Mouse (Mus musculus): ENCODE results near the gene Qk.
A peak's percentile ranks its signal among the peaks of the same experiment; 100 is the strongest.

Gene Qk

DNA sequence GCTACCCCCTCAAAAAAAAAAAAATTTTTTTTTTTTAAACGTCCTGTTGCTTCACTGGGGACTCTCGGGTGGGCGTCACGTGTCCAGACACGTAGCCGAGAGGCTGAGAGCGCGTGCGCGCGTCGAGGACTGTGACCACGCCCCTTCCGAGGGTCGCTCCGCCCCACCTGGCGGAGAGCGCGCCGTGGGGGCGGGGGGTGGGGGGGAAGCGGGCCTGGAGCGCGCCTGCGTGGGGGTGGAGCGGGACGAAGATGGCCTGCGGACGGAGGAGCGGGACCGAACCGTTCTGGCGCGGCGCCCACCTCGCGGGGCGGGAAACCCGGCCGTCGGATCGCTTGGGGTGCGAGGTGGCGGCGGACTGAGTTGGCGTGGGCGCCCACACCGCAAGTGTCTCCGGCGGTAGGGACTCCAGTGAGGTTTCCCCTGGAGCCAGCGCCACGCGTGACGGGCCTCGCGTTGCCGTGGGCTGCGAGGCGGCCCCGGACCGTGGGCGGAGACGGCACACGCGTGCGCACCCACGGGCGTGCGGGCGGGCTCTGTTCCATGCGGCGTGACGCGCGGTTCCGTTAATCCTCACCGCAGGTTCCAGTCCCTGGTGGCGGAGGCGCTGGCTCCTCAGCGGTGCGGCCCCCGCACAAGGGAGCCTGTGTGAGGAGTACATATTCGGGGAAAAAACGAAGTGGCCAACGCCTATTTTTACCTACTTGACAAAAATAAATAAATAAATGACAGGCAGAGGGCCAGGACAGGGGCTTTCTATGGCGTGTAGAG, at the start of gene Qk:
Qk (minus strand) TSS at position 170 of the 771 bp plus-strand sequence.
- peak; percentile 94 for DNase-seq (ENCODE audit: low read depth, low spot score)

DNA sequence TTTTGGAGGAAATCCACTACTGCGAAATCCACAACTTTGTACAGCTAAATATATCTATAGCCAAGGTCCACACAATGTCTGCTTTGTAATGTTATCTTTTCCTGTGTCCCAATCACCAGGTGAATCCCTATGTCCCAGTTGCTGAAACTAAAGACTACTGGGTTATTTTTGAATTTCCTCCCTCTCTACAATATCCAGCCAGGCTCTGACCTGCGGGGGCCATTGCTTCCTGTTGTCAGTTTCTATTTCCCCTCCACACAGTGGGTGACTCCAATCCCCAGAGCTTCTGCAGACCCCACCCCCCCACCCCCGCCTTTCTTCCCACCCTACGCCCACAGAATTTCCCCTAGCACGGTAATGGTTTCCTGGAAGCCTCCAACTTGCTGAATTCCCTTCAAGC, 47.4 kb upstream of the Qk start:
- DNase-seq (ENCODE audit: low read depth, low spot score): no peak

DNA sequence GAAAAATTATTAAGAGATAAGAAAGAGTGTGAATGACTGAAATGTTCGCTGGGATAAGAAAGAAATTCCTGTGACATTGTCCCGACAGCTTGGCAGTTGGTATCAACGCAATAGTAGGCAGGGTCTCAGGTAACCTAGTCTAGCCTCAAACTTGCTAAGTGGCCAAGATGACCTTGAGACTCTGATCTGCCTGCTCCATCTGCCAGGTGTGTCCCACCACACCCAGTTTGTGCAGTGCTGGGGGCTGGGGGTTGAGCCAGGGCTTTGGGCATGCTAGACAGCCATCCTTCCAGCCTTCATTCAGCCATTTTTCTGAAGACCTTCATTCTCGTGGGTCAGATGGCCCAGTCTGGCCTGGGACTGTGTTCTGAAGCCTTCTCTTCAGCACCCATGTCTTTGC, 46.9 kb upstream of the Qk start:
- DNase-seq (ENCODE audit: low read depth, low spot score): no peak

DNA sequence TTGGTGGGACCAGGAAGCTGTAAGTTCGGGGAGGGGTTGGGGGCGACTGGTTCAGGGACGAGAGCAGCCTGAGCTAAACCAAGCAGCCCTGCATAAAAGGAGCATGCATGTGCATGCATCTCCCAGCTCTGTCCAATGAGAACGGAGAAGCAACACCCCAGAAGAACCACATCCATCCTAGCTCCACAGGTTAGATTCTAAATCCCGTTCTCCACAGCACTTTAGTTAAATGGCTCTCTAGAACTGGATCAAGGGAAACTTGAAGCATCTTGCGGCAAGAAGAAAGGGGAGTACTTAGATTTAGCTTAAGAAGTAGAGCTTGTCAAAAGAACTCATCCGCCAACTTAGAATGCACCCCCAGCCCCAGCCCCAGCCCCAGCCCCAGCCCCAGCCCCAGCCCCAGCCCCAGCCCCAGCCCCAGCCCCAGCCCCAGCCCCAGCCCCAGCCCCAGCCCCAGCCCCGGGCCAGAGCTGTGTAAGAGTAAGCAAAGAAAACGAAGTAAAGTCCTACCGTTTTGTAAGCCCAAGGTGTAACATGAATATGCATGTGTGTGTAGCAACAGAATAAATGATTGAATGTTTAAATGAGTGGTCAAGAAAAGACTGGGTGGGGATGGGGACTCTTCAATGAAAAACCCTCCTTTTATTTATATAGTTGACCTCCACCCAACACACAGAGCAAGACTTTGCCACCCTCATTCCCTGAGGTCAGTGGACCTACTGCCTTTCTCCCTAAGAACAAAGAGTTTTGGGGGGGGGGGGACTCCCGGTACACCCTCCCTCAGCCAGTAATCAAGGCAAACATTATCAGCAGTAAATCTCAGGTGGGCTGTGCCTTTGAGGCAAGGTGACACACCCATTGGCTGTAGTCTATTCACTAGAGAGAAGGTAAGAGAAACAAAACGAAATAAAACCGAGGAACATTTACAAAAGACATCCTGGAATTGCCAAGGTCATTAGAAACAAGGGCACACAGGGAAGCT, 46.1 kb upstream of the Qk start:
- DNase-seq (ENCODE audit: low read depth, low spot score): no peak

DNA sequence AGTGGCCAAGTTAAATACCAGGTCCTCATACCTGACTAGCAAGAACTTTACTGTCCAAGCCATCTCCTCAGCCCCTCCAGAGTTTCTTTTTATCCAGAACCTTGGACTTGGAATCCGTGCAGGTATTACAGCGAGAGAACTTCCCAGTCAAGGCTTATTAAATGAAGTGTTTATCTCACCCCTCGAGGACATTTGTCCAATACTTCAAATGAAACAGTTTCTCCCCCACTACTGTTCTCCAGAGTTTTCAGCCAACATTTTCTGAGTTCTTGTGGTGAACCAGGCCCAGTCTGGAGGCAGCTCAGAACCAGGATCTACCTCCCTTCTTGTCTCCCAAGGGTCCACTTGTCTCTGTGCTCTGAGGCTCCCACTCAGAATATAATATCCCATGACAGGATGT, 43.5 kb upstream of the Qk start:
- DNase-seq (ENCODE audit: low read depth, low spot score): no peak

DNA sequence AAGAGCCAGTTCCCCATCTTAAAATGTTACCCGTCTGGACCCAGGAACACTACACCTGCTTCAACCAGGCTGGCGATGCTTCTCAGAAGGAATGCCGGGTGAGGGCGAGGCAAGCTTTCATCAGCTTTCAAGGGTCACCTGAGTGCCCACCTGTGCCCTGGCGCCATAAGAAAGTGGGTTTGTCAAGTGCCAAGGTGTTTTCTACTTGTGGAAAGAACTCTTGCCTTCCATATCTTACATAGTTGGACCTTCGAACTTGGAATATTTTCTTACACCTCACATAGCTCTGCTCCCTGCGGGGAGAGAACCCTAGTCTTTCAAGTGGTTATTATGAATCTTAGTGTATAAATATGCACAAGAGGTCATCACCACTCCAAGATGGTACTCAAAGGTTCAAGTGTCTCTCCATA, 42.2 kb upstream of the Qk start:
- no peak for DNase-seq (ENCODE audit: low read depth, low spot score)

DNA sequence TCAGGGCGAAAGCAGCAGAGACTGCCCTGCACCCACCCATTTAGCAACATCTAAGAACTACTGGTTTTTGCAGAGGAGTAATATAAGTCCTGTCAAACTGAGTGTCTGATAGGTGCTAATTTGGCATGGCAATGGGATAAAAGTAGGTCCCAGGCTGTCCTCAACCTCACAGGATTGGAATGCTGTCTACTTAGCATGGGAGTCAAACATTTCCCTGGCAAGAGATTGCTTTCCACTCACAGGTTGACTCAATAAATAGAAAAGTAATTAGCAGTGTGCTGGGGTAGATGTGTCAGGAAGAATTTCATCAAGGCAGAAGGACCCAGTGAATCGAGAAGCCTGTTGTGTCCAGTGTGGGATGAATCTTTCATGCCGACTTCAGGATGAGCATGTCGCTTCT, 41.1 kb upstream of the Qk start:
- no peak for DNase-seq (ENCODE audit: low read depth, low spot score)

DNA sequence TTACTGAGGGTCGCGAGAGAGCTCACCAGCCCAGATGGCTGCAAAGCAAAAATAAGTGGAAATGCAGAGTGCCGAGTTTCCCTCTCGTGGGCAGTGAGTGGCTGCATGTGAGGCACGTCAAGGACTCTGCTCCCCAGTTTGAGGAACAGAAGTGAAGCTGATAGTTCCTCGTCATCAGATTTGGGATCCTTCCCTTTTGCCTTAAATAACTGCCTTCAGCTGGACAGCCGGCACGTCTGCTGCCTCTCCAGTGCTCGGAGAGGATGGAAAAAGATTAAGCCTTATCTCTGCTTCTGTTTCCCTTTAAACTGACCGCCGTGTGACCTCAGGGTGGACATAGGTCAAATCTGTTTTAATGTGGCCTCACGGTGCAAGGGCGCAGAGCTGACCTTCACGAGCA, 39.8 kb upstream of the Qk start:
- no peak for DNase-seq (ENCODE audit: low read depth, low spot score)

DNA sequence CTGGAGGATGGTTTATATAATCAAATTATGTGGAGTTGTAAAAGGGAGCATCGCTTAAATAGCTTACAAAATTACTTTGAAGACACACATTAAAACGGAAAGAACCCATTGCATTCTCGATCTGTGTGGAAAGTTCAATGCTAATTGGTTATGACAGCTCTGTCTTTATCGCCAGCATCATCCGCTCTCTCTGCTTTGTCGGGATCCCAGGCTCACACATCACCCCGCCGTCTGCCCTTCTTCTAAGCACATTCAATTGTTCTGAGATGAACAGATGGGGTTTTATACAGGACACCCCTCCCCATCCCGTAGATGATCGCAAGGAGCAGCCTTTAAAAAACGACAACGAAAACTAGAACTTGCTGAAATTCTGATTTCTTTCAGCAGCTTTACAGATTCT, 37.7 kb upstream of the Qk start:
- no peak for DNase-seq (ENCODE audit: low read depth, low spot score)

DNA sequence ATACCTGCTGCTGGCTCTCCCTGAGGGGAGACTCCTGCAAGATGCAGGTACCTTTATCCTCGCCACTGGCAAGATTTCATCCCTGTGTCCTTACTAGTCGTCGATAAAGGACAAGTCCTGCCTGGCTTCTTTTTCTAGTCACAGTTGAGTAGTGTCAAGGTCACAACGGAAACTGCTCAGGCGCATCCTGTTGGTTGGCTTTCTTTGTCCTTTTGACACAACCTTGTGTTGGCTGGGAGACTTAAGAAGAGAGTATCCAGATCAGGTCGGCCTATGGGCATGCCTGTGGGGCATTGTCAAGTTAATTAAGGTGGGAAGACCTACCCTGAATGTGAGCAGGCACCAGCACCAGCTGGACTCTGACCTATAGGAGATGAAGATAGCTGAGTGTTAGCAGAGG, 36.6 kb upstream of the Qk start:
- DNase-seq (ENCODE audit: low read depth, low spot score): no peak

DNA sequence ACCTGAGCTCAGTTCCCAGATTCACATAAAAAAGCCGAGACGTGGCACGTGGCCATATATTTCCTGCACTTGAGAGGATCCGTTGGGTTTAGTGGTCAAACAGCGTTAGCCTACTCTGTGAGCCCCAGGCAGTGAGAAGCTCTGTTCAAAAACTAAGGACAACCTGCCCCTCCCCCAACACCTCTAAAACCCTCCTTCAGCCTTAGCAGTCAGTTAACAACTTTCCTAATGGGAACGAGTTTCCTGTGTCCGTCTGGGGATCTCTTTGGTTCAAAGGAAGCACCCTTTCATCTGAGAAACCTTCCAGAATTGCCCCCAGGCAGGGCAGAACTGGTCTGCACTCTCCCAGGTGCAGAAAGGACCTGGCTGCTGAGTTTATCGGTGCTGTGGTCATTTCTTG, 36.1 kb upstream of the Qk start:
- DNase-seq (ENCODE audit: low read depth, low spot score): no peak

DNA sequence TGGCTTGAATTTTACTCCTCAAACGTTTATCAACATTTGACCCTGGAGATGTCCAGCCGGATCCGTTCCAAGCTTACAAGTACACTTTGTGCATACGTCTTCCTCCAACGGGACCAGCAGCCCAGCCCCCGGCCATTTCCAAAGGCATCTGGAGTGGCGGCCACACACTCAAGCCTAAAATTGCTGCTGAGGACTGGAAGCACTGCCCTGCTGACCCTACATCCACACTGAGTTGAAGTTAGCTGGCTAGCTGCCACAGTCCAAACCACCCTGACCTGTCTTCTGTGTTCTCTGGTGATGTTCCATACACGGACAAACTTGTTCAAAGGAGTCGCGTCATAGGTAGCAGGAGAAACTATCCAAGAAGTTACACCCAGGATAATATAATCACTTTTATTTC, 18.6 kb upstream of the Qk start:
- no peak for DNase-seq (ENCODE audit: low read depth, low spot score)

DNA sequence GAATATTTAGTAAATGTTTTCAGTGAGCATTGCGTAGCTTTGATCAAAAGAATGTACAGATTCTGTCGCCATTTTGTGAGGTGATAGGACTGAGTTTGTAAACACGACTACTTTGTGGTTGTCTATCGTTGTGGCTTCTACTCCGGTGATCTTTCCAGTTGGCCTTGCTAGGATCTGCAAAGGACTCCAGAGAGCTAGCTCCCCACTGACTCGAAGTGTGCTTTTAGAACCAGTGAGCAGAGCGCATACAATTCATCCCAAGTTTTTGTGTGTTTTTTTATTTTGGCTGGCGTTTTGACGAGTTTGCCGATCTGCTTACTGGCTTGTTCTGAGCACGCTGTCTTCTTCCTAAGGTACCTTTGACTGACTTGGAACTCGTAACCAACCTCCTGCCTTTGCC, 16.9 kb upstream of the Qk start:
- no peak for DNase-seq (ENCODE audit: low read depth, low spot score)

DNA sequence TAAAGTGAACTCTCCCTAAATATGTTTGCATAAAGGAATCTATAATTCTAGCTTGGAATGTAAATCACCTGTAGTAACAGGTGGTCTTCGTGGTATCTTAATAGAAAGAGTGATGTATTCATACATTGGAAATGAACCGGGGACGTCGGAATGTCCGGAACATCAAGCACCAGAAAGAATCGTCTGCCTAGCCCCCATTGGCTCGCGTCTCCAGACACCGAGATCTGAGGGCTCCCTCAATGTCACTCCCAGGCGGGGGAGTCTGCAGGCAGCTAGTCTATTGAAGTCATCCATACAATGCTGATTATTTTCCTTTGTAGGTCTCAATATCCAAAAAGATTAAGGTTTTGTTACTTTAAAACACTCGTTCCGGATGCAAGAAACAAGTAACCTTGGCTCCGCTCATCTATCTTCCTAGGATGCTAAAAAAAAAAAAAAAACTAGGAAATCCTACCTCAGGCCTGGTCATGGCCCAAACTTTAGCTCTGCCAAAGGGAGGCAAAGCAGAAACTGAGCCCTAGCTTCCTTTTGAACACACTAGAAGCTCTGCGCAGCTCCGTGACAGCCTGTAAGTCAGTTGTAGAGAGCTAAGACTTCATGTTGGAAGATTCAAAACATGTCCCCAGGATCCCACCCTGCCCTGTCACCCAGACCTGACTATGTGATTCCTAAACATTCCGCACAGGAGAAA, 16.3 kb upstream of the Qk start:
- no peak for DNase-seq (ENCODE audit: low read depth, low spot score)

DNA sequence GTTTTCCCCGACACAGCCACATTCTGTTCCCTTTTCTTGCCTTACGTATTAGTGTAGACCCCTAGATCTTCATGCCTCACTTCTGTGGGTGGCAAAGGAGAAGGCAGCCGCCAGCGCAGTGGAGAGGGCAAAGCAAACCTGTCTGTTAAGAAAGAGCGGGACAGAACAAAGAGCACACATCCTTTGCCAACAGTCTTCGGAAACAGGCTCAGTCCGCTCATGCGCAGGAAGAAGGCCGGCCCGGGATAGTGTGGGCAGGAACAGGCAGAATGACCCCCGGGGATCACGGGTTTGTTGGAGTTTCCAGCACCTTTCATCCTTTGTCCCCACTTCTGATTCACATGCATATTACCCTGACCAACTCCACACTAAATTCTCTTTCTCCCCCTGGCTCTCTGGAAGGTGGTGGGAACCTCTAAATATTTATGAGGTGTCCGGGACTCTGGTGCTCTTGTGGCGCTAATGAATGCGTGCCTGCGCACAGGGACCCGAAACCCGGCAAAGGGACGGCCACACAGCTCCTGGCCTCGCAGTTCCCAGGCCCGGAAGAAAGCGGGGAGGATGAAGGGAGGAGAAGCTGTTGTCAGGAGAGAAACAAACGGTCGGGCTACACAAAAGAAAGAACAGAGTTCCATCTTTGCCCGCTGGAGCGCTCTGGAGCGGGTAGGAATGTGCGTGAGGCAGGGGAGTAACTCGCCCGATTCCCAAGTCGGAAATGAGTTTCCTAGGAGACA, 15.5 kb upstream of the Qk start:
- peak; percentile 70 for DNase-seq (ENCODE audit: low read depth, low spot score)

DNA sequence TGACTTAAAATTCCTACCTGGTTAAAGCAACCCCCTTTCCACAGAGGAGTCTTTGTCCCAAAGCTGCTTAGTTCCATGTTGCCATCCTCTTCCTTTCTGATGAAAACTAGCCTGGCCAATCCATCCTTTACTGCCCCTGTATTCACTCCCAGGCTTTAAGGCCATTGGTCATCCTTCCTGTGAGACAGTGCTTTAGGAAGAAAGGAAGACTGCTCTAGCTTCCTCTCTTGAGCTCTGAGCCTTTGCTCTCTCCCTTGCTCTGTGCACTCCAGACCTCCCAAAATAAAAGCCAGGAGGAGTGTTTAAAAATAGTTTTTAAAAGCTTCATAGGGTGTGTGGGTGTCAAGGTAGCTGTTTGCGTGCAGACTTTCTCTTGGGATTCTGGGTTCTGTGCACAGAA, 14.8 kb upstream of the Qk start:
- DNase-seq (ENCODE audit: low read depth, low spot score): no peak

DNA sequence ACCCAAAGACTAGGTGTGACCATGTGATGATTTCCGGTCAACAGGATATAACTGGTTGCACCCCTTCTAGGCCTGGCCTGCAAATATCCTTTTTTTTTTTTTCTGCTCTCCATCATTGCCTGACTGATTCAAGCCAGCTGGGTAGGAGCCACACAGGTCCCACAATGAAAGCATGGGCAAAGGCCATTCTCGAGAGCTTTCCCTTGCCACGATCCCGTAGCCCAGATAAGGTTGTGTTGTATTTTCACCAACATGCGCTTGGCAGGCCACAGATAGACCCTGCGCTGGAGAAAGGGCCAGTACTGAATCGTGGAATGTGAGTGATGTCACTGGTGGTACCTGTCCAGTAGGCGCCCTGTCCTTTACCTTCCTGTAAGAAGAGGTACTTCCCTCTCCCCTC, 13.7 kb upstream of the Qk start:
- DNase-seq (ENCODE audit: low read depth, low spot score): no peak

DNA sequence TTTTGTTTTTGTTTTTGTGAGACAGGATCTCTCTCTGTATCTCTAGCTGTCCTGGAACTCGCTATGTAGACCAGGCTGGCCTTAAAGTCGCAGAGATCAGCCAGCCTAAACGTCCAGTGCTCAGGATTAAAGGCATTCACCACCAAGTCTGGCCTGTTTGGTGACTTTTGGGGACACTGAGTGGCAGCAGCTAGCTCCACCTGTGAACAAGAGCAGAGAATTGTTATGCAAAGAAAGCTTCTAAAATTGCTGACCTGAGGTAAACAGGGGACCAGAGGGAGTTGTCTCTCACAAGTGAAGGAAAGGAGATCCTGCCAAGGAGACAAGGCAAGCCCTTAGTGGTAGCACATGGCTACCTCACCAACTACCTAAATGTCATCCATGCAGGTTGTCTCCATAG, 12.5 kb upstream of the Qk start:
- DNase-seq (ENCODE audit: low read depth, low spot score): no peak

DNA sequence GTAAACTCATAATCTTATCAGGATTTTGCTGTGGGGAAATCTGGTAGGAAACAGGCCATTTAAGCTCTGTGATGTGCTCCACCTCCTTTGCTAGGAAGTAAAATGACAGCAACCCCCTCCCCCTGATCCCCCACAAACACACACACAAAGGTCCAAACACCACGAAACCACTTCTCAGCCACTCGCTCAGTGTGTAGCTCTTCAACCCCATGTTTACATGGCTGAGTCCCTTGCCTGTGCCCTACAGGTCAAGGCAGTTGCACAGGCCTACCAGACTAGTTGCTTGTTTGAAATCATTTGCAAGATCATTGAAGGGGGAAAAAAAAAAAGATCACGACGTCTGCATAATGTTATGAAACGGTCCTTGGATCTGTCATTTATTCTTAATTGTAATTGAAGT, 9.8 kb upstream of the Qk start:
- no peak for DNase-seq (ENCODE audit: low read depth, low spot score)

DNA sequence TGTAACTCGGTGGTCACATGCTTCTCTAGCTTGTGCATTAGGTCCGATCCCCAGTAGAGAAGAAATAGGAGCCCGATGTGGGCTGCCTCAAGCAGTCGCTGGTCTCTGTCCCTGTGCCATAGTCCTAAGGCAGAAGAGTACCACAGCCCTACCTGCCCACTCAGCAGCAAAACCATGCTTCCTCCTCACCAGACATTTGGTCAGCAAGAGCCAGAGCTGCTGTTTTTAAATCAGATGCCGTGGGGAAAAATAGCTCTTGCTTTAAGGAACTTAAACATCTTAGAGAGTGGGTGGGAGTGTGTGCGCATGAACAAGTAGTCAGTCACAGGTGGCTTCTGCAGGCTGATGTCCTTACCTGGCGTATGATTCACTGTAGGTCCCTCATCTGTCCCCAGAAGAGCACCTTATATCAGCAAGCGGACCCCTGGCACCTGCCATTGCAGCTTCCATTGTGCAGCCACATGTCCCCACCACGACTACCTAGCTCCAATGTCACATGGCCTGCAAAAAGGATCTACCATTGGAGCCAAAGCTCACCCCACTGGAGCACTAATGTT, 9.0 kb upstream of the Qk start:
- DNase-seq (ENCODE audit: low read depth, low spot score): no peak

DNA sequence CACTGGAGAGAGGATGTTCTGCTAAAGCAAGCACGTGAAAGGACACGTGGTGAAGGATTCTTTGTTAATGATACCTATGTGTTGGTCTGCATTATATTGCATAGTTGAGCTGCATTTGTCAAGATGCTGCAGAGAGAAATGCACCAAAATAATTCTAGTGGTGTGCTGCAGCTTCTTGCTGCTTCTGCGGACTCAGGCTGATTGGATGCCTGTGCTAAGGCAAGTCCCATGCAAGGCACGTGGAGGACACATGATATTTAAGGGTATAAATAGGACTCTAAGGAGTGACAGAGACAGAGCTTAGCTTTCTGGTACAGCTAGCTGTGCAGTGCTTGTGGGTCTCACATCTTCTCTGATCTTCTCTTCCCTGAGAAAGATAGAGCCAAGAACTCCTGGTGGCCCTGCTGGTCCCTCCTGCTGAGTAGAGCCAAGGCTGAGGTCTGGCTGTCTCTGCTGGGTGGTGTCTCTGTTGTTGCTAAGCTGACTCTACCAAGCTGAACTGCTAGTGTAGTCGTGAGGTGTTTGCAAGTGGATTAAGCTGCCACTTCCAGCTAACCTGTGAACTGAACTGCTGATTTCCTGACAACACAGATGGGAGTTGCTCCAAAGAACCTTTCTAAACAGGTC, 8.0 kb upstream of the Qk start:
- DNase-seq (ENCODE audit: low read depth, low spot score): no peak

All from embryo, embryonic 11.5 days (tissue).